Mouse (Mus musculus) right cerebral cortex, adult 18-20 months (tissue): ENCODE data around the gene Calr4.

Experiments
- DNase-seq: peaks from one replicate; pipeline ENCODE4 v3.0.0; 2022; ENCODE audit warnings: mixed read lengths

Calr4 gene

GRCm38 (mm10) chr4:109234185-109234584, at the start of gene Calr4:
TSS of gene Calr4 (plus strand) at chr4:109234485.
- DNase-seq = no peak

GRCm38 (mm10) chr4:109185616-109186405, 48.5 kb upstream of the Calr4 start:
- DNase-seq = no peak

DNA sequence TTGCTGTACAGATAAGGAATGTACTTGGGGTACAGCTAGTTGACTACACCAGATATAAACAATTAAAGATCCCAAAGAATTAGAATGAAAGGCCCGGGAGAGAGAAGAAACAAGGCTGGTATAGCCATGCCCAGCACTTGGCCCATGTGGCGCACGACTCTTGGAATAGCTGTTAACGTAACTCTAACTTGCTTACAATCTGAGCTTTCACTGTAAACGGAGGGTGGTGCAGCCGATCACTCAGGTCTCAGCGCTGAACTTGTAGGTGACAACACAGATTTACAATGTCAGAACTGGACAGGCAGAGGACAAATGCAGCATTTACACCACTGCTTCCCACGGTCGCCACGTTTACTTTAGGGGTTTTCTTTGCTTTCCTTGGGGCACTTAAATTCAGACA, 42.7 kb upstream of the Calr4 start:
- DNase-seq = no peak

- no peak for DNase-seq
These were observed 40.4 kb upstream of the Calr4 start for GRCm38 (mm10) chr4:109193886-109194285.

DNA sequence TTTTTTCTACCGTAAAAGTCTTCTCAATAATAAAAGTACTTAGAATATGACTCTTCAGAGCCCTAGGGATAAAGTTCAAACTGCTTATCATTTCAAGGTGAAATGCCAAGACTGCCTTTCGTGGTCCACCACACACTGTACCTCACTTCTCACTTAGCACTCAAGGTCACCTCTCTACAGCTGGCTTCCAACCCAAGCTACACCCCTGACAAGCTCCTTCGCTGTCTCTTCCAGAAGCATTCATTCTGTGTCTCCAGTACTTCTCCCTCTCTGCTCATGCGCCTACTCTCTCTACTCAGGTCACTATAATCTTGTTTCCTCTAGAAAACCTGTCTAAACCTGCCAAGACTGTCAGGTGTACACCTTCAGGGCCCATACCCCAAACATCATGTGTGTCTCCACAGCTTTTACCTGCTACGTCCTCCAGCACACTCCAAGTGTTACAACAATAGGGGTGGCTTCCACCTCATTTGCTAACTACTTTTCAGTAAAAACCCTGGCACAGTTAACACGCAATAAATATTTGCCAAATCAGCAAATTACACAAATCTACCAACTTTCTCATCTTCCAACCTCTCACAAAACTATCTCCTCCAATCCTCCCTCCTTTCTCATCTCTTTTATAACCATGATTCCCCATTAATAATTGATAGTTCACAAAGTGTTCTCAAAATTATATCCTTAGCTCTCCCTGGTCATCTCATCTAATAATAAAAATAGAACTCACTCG, 38.2 kb upstream of the Calr4 start:
- no peak for DNase-seq

DNA sequence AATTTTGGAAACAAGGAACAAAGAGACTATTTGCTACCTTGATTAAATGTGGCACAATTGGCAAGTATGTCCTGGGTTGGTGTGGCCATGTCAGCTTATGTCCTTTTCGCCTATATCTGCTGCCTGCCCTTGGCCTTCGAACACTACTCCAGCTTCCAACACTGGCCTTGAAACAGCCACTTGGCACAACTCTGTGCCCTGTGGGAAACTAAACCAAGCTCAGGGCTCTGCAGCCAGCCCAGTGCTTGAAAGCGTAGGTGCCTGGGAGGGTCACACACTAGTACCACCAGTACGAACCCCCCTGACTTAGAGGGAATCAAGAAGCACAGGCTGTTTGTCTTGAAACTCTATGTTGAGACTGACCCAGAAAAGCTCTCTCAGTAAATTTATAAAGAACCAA, 35.2 kb upstream of the Calr4 start:
- DNase-seq = no peak

DNA sequence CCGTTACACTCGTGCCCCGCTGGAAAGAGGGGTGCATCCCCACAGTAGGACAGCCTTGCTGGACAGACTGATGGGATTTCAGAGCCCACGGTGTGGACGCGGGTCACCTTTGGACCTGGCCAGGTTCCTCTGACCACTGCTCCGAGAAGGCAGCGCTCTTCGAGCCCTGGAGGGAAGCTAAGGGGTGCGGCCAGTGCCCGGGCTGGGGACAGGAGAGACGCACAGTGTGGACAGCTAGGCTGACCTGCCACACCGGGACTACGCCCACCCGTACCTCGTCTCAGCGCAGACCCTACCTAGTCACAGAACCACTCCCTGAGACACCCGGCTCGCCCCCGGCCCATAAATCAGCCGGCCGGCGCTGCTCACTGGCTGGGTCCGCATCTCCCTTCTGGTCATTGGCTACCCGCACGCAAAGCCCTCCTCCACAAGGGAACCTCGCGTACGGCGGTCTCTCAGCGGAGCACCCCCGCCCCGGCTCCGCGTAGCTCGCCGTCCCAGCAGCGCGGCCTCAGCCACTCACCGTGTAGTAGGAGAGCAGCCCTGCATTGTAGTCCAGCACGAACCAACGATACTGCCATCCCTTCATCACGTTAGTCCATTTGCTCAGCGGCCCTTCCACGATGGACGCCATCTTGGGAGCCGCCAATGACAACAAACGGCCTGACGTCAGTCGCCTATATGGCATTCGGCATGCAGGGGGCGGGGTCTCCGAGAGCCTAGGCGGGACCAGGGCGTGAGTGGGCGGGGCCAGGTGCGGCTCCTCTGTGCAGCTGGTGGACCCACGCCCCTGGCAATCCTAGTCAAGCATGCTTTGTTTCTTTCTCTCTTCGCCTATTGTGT, 32.5 kb upstream of the Calr4 start, which contains the start of gene Osbpl9:
Gene Osbpl9 (minus strand): TSS at position 691 of the 843 bp plus-strand sequence.
- peak; percentile 97 for DNase-seq

GRCm38 (mm10) chr4:109203931-109204330, 30.4 kb upstream of the Calr4 start:
- DNase-seq = no peak

DNA sequence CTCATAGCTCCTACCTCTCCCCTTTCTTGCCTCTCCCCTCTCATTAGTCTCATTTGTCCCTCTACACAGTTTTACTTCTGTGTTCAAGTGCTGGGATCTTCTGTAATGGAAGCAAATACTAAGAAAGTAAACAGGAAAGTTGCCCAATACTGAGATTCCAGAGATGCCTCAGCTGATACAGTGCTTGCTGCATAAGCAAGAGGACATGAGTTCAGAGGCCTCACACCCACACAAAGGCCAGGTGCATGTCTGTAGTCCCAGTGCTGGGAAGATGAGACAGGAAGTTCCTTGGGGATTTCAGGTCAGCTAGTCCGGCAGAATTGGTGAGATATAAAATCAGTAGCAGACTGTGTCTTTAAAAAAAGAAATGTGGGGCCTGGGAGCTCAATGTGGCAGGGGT, 29.9 kb upstream of the Calr4 start:
- DNase-seq = no peak

DNA sequence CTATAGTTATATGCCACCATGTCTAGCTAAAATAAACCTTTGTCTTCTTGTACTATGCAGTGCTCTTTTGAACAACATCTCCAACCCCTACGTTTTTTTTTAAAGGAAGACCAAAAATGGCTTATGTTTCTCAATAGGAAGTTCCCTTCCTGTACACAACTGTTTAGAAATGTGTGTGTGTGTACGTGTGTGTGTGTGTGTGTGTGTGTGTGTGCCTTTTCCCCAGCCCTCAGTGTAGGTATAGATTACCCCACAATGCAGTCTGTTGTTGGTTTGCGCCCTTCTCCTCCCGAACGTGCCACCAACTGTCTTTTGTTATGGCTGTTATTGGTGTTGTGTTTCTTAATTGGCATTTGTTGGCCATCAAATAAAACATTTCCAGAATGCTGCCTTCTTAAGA, 26.8 kb upstream of the Calr4 start:
- no peak for DNase-seq

- no peak for DNase-seq
These were observed 24.0 kb upstream of the Calr4 start for GRCm38 (mm10) chr4:109210253-109210652.

- no peak for DNase-seq
These were observed 23.4 kb upstream of the Calr4 start for GRCm38 (mm10) chr4:109210881-109211280.

- no peak for DNase-seq
These were observed 20.3 kb upstream of the Calr4 start for GRCm38 (mm10) chr4:109213986-109214385.

- no peak for DNase-seq
These were observed 16.3 kb upstream of the Calr4 start for GRCm38 (mm10) chr4:109218008-109218407.

- DNase-seq = no peak
These were observed 13.8 kb upstream of the Calr4 start for GRCm38 (mm10) chr4:109220441-109220940.

DNA sequence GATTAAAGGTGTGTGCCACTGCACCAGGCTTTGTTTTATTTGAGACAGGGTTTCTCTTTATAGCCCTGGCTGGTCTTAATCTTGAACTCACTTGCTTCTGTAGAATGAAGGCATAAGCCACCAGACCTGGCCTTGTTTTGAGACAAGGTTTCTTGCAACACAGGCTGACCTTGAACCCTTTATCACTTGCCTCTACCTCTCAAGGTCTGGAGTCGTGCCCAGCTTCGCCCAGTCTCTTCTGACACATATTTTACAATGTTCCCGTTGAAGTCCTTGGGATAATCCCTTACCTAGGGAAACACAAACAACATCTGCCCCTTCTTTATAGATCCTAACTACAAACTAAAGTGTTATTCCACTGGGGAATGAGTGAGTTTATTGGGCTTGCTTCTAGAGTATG, 12.3 kb upstream of the Calr4 start:
- no peak for DNase-seq

DNA sequence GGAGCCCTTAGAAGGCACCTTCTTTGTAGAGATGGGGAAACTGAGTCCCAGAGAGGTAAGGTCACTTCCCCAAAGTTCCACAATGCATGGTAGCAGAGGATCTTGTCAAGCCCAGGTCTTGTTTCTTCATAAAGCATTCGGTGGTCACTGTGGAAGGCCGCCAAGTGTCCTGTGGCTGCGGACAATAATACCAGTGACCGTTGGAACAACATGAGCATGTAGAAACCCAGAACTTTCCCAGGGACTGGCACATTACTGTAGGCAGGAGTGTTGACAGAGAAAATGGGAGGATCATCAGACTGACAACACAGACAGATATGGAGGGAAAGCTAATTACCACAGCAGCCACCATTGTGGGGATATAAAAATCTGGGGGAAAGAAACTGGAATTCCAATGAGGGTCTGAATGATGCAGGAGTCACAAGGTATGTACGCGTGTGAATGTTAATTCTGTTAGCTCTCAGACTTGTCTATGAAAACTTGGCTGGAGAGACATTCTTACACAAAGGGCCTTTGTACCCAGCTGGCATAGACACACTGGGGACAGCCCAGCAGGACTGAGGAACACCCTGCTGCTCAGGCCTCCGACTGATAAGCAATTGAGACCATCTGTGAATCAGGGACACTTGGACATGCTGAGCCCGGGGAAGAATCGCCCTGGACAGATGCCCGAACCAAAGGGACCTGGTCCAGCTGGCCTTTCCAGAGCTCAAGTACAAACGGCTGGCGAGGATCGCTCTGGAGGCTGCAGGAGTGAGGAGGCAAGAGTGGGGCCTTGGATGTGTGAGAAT, 9.3 kb upstream of the Calr4 start:
- peak; percentile 85 for DNase-seq

DNA sequence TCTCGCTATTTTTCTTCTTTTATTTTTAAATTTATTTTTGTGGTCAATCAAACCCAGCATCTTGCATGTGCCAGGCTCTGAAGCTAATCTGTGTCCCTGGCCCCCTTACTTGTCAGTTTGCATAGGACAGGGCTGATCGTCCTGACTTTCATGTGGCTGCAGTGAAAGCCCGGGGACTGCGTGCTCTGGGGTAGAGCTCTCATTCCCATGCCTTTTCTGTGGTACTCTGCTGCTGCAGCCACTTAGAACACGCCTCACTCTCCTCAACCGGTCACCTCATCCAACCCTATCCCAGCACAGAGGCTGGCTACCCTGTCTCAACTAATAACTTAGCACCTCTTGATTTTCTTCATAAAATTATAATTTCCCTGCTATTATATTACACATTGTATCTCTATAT, 8.7 kb upstream of the Calr4 start:
- no peak for DNase-seq

GRCm38 (mm10) chr4:109226071-109226470, 8.2 kb upstream of the Calr4 start:
- no peak for DNase-seq

- no peak for DNase-seq
These were observed 4.5 kb upstream of the Calr4 start for GRCm38 (mm10) chr4:109229766-109230279.

DNA sequence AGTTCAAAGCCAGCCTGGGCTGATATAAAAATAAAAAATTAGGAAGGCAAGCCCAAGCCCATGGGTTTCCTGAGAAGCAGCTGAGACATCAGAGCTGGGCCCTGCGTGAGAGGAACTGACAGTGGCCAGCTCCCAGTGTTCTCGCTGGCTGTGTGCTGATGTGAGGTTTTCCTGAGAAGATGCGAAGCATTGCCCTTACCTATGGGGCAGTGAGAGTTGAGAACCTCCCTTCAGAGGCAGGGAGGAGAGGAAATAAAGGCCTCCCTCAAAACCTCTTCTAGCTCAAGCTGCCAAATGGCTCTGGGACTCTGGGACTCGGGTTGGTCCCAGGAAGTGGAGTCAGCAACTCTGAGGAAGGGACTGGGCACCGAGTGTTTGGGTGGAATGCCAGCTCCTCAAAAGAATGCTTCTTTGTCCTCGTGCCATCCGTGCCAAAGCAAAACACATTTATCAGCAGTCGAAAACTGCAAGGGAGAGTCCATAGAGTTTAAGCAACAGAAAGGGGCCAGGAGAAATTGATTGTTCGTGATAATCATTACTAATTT, 593 bp downstream of the Calr4 start:
- DNase-seq = peak; percentile 8
